Mouse (Mus musculus) embryonic facial prominence, embryonic 11.5 days (tissue): ENCODE measurements at regions not wholly inside any gene's neighbourhood (a gene's known extent, or its start where the extent isn't known, plus 50 kb on each side); places are given as distances from the start of the nearest gene placed in this dataset.

Experiments
- ATAC-seq: fragments of 200-750 bp; cut with Nextera tagmentation; replicated peaks from 2 replicates; pipeline ENCODE4 v1.8.0; 2017; ENCODE audit warnings: low read depth; ENCODE audit not compliant: insufficient number of reproducible peaks, low FRiP score, low TSS enrichment
- DNase-seq: peaks from one replicate; pipeline ENCODE4 v3.0.0-alpha.2; 2015; ENCODE audit warnings: low spot score
- H3K27ac ChIP-seq: fragments of 300-500 bp; sonication (generic); replicated peaks from 2 replicates; pipeline ENCODE4 v1.5.1; 2014; ENCODE audit warnings: mild to moderate bottlenecking, low read depth, low read length, control low read depth
- H3K27me3 ChIP-seq: fragments of 300-500 bp; sonication (generic); 2 replicates; pipeline ENCODE4 v1.6.1; 2014; ENCODE audit warnings: mild to moderate bottlenecking, low read length, moderate library complexity, mixed read lengths; ENCODE audit not compliant: control insufficient read depth, insufficient read depth
- H3K36me3 ChIP-seq: fragments of 300-500 bp; sonication (generic); replicated peaks from 2 replicates; pipeline ENCODE4 v1.6.1; 2014; ENCODE audit warnings: low read depth, mild to moderate bottlenecking, low read length, moderate library complexity, mixed read lengths; ENCODE audit not compliant: control insufficient read depth, insufficient read depth
- H3K4me1 ChIP-seq: fragments of 300-500 bp; sonication (generic); 2 replicates; pipeline ENCODE4 v1.6.1; 2014; ENCODE audit warnings: low read length, mixed read lengths; ENCODE audit not compliant: control insufficient read depth, insufficient read depth
- H3K4me2 ChIP-seq: fragments of 300-500 bp; sonication (generic); 2 replicates; pipeline ENCODE4 v1.6.1; 2014; ENCODE audit warnings: low read depth, mild to moderate bottlenecking, control low read depth, low read length, moderate library complexity
- H3K4me3 ChIP-seq: fragments of 300-500 bp; sonication (generic); 2 replicates; pipeline ENCODE4 v1.5.1; 2014; ENCODE audit warnings: low read depth, low read length, control low read depth
- H3K9ac ChIP-seq: fragments of 300-500 bp; sonication (generic); replicated peaks from 2 replicates; pipeline ENCODE4 v1.6.1; 2014; ENCODE audit warnings: mild to moderate bottlenecking, control low read depth, low read length
- H3K9me3 ChIP-seq: fragments of 300-500 bp; sonication (generic); replicated peaks from 2 replicates; pipeline ENCODE4 v1.6.1; 2016; ENCODE audit warnings: mild to moderate bottlenecking, low read length, inconsistent platforms, mixed read lengths; ENCODE audit not compliant: control insufficient read depth
- WGBS: fragments of 180-500 bp; shearing (Covaris S2); extraction: QIAGEN DNeasy Blood & Tissue Kit; methylation state at CpG from one replicate; pipeline ENCODE4 v1.1.7; 2014; 5-methylcytosine and 5-hydroxymethylcytosine counted together

GRCm38 (mm10) chr11:112366715-112367114 is 415.3 kb upstream of the Sox9 start:
- no peaks in the 10 kb centered on the region for H3K9me3 ChIP-seq
- H3K27me3 ChIP-seq, result no peaks in the 10 kb centered on the region
- H3K9ac ChIP-seq, result no peak overlapping the region
- no peak overlapping the region for H3K4me2 ChIP-seq
- DNase-seq (no peak), ATAC-seq (no peak)
- H3K4me1 ChIP-seq, result no peaks in the 10 kb centered on the region
- H3K4me3 ChIP-seq, result no peak overlapping the region
- no peak overlapping the region for H3K27ac ChIP-seq
- 88% methylated on average over 4 of the region's 4 CpGs for WGBS
- H3K36me3 ChIP-seq, result no peaks in the 10 kb centered on the region

- no peak overlapping the region for H3K9ac ChIP-seq
- H3K4me2 ChIP-seq, result no peak overlapping the region
- H3K27ac ChIP-seq, result no peak overlapping the region
- H3K36me3 ChIP-seq, result no peaks in the 10 kb centered on the region
- DNase-seq (no peak), ATAC-seq (no peak)
- H3K4me3 ChIP-seq, result no peak overlapping the region
- 64% methylated on average over 4 of the region's 4 CpGs for WGBS
- H3K9me3 ChIP-seq, result no peaks in the 10 kb centered on the region
- H3K4me1 ChIP-seq, result no peaks in the 10 kb centered on the region
- no peaks in the 10 kb centered on the region for H3K27me3 ChIP-seq
Observed at GRCm38 (mm10) chr11:112370941-112371340, 411.1 kb upstream of the Sox9 start.

GRCm38 (mm10) chr11:112400069-112400468 is 382.0 kb upstream of the Sox9 start:
- WGBS, result 91% methylated on average over 3 of the region's 3 CpGs
- Histone ChIP-seq H3K4me3 (no peak overlapping the region), H3K4me1 (no peaks in the 10 kb centered on the region), H3K27me3 (no peaks in the 10 kb centered on the region), H3K4me2 (no peak overlapping the region), H3K36me3 (no peaks in the 10 kb centered on the region), H3K9ac (no peak overlapping the region), H3K9me3 (no peaks in the 10 kb centered on the region), H3K27ac (no peak overlapping the region)
- DNase-seq (no peak), ATAC-seq (no peak)

- Histone ChIP-seq H3K4me3 (no peak overlapping the region), H3K9ac (no peak overlapping the region), H3K9me3 (no peaks in the 10 kb centered on the region), H3K36me3 (no peaks in the 10 kb centered on the region), H3K27ac (no peak overlapping the region), H3K4me1 (no peaks in the 10 kb centered on the region), H3K4me2 (no peak overlapping the region), H3K27me3 (no peaks in the 10 kb centered on the region)
- DNase-seq, result no peak
- ATAC-seq, result no peak
- 95% methylated on average over 8 of the region's 8 CpGs for WGBS
Observed at GRCm38 (mm10) chr11:112407681-112408080, 374.3 kb upstream of the Sox9 start.

- Histone ChIP-seq H3K36me3 (no peaks in the 10 kb centered on the region), H3K4me2 (no peak overlapping the region), H3K27ac (no peak overlapping the region), H3K9ac (no peak overlapping the region), H3K9me3 (no peaks in the 10 kb centered on the region), H3K4me1 (no peaks in the 10 kb centered on the region; the same call in 1 of the 2 replicates), H3K4me3 (no peak overlapping the region), H3K27me3 (no peaks in the 10 kb centered on the region)
- peak; percentile 75 for DNase-seq
- no peak for ATAC-seq
- 8% methylated on average over 4 of the region's 4 CpGs for WGBS
Observed at GRCm38 (mm10) chr11:112412434-112412833, 369.6 kb upstream of the Sox9 start.

GRCm38 (mm10) chr11:112442639-112443038 is 339.4 kb upstream of the Sox9 start:
- no peaks in the 10 kb centered on the region for H3K9me3 ChIP-seq
- no peaks in the 10 kb centered on the region for H3K4me1 ChIP-seq
- no peaks in the 10 kb centered on the region for H3K36me3 ChIP-seq
- no peak overlapping the region for H3K27ac ChIP-seq
- no peaks in the 10 kb centered on the region for H3K27me3 ChIP-seq
- no peak overlapping the region for H3K4me3 ChIP-seq
- no peak for ATAC-seq
- DNase-seq, result no peak
- 77% methylated on average over 1 of the region's 1 CpGs for WGBS
- no peak overlapping the region for H3K9ac ChIP-seq
- no peak overlapping the region for H3K4me2 ChIP-seq

GRCm38 (mm10) chr11:112443890-112444289 is 338.1 kb upstream of the Sox9 start:
- H3K27ac ChIP-seq, result no peak overlapping the region
- H3K27me3 ChIP-seq, result no peaks in the 10 kb centered on the region

GRCm38 (mm10) chr11:112449632-112450031 is 332.4 kb upstream of the Sox9 start:
- H3K36me3 ChIP-seq, result no peaks in the 10 kb centered on the region
- H3K4me1 ChIP-seq, result no peaks in the 10 kb centered on the region
- no peak overlapping the region for H3K9ac ChIP-seq
- no peak overlapping the region for H3K4me2 ChIP-seq
- WGBS, result 28% methylated on average over 5 of the region's 5 CpGs
- DNase-seq (peak; percentile 44), ATAC-seq (0 out of 2 replicates have a peak, but pooled peaks have one; percentile 23)
- no peaks in the 10 kb centered on the region for H3K9me3 ChIP-seq
- H3K27me3 ChIP-seq, result no peaks in the 10 kb centered on the region
- H3K27ac ChIP-seq, result no peak overlapping the region
- no peak overlapping the region for H3K4me3 ChIP-seq

More at GRCm38 (mm10) chr11:112443890-112444289, 338.1 kb upstream of the Sox9 start:
- no peaks in the 10 kb centered on the region for H3K9me3 ChIP-seq
- no peak overlapping the region for H3K9ac ChIP-seq
- H3K4me1 ChIP-seq, result no peaks in the 10 kb centered on the region
- DNase-seq, result no peak
- H3K4me3 ChIP-seq, result no peak overlapping the region
- no peak for ATAC-seq
- no peaks in the 10 kb centered on the region for H3K36me3 ChIP-seq
- no peak overlapping the region for H3K4me2 ChIP-seq
- 84% methylated on average over 4 of the region's 4 CpGs for WGBS
